Mouse (Mus musculus): ENCODE measurements around the gene Pgam1. TPM values are rescaled to one million over a fixed set of nuclear protein-coding genes. Genes with fewer than 3 reads are reported as not detected.
"Not testable (repeated sequence)": the region's sequence is repeated elsewhere in the genome, so short reads cannot be mapped to it uniquely, and the experiment has no call there.

The Pgam1 gene
- total RNA-seq, 2 experiments from 2014 or later = 451 to 486 TPM

GRCm38 (mm10) chr19:41908736-41909135, 3.0 kb upstream of the Pgam1 start:
- no peak for DNase-seq (ENCODE audit: low spot score in 2 of 2)

GRCm38 (mm10) chr19:41910396-41910795, 1.3 kb upstream of the Pgam1 start:
- no peak for DNase-seq (ENCODE audit: low spot score in 2 of 2)

GRCm38 (mm10) chr19:41912121-41913080, 678 bp downstream of the Pgam1 start:
- DNase-seq (ENCODE audit: low spot score in 2 of 2) = peak; percentile 38 to 51

- no peak for DNase-seq (ENCODE audit: low spot score in 2 of 2)
These were observed 2.3 kb downstream of the Pgam1 start for GRCm38 (mm10) chr19:41913774-41914591.

- DNase-seq (ENCODE audit: low spot score in 2 of 2) = not testable (repeated sequence)
These were observed 2.8 kb downstream of the Pgam1 start for GRCm38 (mm10) chr19:41914592-41914882.

GRCm38 (mm10) chr19:41915294-41915693, 3.6 kb downstream of the Pgam1 start:
- DNase-seq (ENCODE audit: low spot score in 2 of 2) = no peak

GRCm38 (mm10) chr19:41916853-41917252, 5.1 kb downstream of the Pgam1 start:
- no peak for DNase-seq (ENCODE audit: low spot score in 2 of 2)

GRCm38 (mm10) chr19:41919471-41919870, 7.7 kb downstream of the Pgam1 start:
- no peak for DNase-seq (ENCODE audit: low spot score in 2 of 2)

GRCm38 (mm10) chr19:41920412-41921067, 8.8 kb downstream of the Pgam1 start:
- no peak for DNase-seq (ENCODE audit: low spot score in 2 of 2)

GRCm38 (mm10) chr19:41932686-41933085, 21.0 kb downstream of the Pgam1 start:
- no peak for DNase-seq (ENCODE audit: low spot score in 2 of 2)

GRCm38 (mm10) chr19:41933179-41934086, 21.7 kb downstream of the Pgam1 start, which contains the start of the genes Exosc1 and Zdhhc16:
Gene Exosc1, minus strand, starts transcription at chr19:41933423.
Gene Zdhhc16, plus strand, starts transcription at chr19:41933480.
- DNase-seq (ENCODE audit: low spot score in 2 of 2) = peak; percentile 98 to 99

GRCm38 (mm10) chr19:41934124-41934523, 22.4 kb downstream of the Pgam1 start:
- no peak for DNase-seq (ENCODE audit: low spot score in 2 of 2)

GRCm38 (mm10) chr19:41935921-41936320, 24.2 kb downstream of the Pgam1 start:
- DNase-seq (ENCODE audit: low spot score in 2 of 2) = no peak

- DNase-seq (ENCODE audit: low spot score in 2 of 2) = no peak
These were observed 26.8 kb downstream of the Pgam1 start for GRCm38 (mm10) chr19:41938539-41938938.

- DNase-seq (ENCODE audit: low spot score in 2 of 2) = no peak
These were observed 32.1 kb downstream of the Pgam1 start for GRCm38 (mm10) chr19:41943841-41944240.

- no peak for DNase-seq (ENCODE audit: low spot score in 2 of 2)
These were observed 40.6 kb downstream of the Pgam1 start for GRCm38 (mm10) chr19:41952287-41952686.

GRCm38 (mm10) chr19:41953574-41953973, 41.9 kb downstream of the Pgam1 start:
- peak; percentile 24 to 27 for DNase-seq (ENCODE audit: low spot score in 2 of 2)
